Mouse (Mus musculus) spleen, postnatal 10 days (tissue): Measurements from ENCODE around the gene Corin.

ENCODE experiments used
- DNase-seq, 2 experiments: peaks; one replicate each; pipeline ENCODE4 v3.0.0; 2021 to 2022; ENCODE audit warnings: low spot score in 2 of 2

Gene Corin

DNA sequence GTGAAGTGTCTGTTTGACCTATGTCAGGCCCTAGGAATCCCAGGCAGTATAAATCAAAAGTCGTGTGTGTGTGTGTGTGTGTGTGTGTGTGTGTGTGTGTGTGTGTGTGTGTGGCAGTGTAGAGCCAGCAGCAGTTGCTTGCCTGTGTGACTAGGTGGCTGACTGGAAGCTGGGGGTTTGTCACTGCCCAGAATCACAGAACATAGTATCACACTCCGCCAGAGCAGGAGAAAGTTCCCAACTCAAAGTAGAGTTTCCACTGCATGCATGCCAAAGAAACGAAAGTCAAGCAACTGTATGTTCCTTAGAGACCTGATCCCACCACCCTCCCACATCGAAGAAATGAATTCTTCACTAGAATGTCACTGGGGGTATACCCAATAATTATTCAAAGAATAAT is 61.3 kb downstream of the Corin start:
- no peak for DNase-seq

DNA sequence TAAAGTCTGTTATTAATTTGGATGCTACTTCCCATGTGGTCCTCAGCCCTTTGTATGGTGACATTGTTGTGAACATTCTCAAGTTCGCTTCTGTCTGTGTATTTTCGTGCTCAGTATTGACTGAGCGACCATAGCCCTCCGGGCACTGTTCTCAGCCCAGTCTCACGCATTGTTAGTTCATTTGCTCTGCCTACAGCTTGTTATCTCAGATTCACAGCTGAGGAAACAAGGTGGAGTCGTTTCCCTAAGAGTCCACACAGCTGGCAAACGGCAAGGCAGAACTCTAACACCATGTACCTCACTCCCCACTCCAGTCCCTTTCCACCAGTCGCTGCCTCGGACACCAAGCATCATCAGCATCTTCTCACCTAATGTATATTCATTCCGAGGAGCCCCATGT is 63.1 kb downstream of the Corin start:
- no peak for DNase-seq

DNA sequence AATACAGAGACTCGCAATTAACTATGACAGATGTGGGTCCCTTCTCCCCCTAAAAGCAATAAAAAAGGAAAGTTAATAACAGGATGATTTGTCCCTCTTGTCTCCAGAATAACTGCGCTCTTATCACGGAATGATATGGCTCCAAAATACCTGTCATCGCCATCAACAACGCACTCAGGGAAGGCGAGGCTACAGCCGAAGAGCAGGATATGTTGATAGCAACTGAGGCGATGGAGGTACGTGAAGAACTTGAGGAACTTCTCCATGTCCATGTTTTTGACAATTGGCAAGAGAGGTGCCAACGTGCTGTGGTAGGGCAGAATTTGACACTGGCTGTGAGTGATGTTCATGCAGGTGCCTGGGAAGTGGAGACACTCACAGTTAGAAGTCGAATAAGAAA is 69.2 kb downstream of the Corin start:
- no peak for DNase-seq

DNA sequence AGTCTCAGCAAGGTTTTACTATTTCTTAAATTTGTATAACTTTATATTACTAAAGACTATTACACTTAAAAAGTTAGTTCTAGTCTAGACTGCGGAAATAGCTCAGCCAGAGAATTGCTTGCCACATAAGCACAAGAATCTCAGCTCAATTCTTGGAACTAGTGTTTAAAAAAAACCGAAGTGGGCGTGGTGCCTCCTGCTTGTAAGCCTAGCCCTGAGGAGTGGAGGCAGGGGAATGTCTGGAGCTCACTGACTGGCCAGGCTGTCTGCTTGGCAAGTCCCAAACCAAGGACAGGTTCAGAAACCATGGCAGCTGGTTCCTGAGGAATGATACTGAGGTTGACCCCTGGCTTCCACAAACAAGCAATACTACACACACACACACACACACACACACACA is 72.4 kb downstream of the Corin start:
- no peak for DNase-seq

DNA sequence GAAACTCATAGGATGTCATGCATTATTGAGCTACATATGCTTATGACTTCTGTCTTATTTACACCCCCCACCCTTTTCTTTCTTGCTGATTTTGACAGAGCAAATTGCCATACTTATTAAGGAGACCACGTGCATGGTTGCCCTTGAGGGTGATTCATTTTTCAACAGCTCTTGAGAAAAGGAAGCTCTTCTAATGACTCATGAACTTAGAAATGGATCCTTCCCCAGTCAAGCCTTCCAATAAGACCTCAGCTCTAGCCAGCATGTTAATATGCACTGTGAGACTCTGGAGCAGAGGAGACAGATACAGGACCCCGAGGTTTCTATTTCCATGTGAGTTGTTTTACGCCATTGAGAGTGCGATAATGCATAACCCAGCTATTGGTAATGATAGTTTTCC is 76.7 kb downstream of the Corin start:
- no peak for DNase-seq

DNA sequence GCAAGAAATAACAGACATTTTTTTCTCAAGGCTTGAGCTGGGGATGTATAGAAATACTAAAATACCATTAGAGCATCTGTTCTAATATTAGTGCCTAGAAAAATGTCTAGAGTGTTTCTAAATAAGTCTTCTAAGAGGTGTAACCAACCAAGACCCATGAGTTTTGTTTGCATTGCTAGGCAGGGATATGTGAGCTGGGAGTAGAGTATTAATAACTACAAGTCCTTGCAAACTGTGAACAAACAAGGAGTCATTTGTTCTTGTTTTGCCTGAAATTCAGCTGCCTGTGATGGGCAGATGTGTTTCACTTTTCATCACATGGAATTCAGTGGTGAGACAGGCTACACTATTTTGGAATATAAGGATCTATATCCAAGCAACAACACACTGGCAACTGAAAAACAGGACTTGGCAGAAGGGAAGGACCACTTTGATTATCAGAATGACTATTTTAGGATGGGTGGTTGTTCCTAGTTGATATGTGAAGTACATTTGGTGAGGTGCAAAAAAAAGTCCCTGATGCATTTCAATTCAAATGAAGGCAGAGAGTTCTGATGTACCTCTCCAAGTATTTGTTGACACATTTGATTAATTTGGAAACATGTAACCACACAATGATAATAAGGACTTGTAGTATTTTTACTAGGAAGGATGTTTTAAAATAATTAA is 78.8 kb downstream of the Corin start:
- no peak for DNase-seq

DNA sequence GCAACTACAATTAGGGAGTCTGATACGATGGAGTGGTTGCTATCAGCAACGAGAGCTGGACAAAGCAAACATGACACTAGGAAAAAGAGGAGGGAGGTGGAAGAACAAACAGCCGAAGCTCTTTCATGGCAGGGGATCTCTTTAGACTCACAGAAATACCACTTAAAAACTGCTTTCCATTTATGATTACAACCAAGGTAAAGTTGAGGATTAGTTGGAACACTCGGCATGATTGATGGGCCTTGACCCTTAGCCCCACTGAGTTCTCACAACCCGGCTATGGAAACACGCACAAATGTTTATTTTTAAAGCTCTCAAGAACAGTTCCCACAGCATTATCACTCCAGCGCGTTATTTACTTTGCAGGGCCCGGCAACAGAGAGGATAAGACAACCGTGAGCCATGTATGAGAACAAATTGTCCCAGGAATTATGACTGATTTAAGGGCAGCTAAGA is 92.4 kb downstream of the Corin start:
- no peak for DNase-seq

DNA sequence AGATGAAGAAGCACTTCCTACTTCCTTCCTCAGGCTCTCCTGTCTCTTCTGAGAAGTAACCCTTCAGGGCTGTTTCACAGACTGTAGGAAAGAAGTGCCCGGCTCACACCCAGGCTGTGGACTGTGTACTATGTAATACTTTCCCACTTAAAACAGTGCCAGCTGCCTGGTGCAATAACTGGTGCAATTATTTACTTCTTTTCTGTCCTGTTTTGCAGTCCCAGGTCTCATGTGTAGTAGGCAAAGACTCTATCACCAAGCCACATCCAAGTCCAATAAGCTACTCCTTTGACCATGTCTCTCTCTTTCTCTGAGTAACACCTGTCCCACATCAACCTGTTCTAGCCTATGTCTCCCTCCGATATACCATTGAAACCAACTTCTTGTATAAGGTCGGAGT is 93.4 kb downstream of the Corin start:
- no peak for DNase-seq

DNA sequence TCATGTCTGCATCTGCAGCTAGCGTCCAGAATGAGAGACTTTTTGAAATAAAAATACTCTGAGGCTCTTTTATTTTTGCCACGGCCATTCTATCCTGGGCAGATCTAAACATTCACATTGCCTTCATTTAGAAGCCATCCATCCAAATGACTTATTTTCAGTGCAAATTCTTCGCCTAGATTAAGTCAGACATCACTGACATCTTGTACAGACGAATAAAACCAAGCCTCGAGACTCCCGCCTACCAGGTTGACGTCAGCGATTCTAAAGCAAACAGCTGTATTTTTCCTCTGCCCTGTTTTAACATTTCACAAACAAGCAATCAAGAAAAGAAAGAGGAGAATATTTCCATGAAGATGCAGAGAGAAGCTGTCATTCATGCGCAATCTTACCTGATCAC is 100.9 kb downstream of the Corin start:
- DNase-seq, result no peak

DNA sequence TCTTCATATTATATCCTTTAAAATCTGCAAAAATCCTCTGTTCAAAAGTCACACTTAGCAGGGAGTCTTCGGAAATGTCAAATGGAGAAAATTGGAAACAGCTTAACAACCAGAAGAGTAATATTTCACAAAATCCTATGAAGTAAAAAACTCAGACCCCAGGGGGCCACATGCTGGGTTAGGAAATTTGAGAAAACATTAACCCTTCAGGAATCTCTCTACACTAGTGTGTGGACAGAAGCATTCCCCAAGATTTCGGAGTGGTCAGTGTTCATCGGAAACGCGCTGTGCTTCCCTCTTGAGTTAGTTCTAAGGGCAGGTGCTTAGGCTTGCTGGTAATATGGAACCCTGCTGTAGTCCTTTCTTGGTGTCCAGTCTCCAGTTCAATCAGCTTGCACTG is 101.4 kb downstream of the Corin start:
- no peak for DNase-seq

DNA sequence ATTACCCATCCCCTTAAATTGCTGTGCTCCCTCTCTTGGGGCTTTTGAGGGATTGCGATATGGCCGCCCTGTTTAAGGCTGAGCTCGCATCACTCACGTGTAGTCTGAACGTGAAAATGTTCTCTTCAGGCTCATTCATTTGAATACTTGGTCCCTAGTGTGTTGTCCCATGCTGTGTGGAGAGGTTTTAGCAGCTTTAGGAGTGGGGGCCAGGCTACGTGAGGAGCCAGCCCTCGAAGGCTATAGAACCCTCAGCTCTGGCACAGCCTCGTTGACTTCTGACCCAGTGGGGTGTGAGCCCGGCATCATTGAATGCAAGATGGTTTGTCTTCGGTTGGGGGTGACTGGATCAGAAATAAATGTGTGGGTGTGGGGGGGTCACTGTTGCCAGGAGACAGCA is 102.5 kb downstream of the Corin start:
- no peak for DNase-seq

DNA sequence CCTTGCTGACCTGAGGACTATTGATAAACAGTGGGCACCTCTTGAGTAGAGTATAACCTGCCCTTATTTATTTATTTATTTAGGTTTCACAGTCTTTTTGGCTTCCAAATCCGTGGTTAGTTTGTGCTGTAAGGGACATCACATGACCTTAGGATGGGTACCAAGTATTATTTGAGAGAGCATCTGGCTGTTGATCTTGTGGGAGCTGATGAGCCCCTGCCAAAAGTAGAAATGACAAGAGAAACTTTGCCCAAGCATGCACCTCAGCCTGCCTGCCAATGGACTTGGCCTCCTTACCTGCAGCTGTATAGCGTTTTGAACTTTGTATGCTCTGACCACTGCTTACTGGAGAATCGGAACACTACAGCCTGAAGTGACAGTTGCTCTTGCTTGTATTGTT is 103.0 kb downstream of the Corin start:
- no peak for DNase-seq

DNA sequence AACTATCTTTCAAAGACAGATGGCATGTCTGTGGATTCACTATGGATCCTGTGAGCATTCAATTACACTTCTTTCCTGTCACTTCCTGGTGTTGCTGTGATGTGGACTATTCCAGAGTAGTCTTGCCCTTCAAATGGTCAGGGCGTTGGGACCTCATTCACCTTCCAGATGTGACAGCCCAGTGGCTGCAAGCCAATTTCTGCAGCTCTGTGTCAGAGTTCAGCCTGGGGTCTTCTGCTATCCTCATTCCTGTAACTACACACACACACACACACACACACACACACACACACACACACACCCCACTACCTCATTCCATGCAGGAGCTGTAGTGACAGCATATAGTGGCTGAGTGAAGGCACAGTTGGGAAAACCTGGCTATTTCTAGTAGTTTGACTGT is 122.1 kb downstream of the Corin start:
- no peak for DNase-seq

DNA sequence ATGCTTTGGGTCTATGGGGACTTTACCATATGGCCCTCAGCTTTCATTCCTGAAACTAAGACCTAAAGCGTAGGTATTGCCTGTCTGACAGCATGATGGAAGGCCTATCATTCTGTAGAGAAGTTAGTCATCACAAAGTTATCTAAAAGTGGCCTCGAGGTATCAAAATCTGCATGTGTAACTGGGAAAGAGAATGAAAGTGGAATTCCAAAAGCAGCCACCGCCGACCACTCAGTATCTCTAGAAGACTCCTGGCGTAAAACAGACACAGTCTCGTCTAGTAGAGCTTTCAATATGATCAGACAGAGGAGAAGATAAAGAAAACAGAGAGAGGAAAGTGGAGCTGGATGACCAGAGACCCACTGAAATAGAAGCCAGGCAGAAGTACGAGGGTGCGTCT is 123.7 kb downstream of the Corin start:
- DNase-seq, result no peak

DNA sequence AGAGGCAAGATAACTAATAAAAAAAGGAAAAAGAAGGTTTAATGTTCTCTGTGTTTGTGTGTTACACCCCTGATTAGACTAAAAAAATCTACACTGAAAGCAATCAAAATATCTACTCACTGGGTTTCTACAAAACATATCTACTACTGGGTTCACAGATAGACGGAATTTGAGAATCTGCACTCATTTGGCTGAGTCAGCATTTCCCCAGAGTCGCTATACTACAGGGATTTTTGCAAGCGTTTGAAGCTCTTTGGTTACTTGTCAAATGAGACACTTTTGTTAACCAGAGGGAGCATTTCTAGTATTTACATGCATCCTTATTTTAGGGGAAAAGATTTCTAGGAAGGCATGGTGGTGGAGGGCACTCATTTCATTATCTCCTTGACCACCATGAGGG is 136.3 kb downstream of the Corin start:
- DNase-seq, result no peak

DNA sequence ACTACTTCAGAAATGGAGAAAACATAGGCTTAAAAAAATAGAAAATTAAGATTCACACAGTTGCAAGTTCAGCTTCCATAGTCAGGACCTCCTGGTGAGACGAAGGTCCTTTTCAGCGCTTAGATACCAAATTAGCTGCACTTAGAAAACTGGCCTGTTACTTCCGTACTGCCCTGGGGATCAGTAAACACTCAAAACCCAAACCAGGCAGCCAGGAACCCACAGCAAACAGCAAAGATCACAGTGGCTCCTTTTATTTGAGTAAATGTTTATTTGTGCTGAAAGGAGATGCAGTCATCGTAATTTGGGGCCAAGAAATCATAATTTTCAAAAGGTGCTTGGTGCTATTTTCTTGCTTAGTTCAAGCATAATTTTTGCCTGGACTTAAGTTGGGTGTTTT is 138.5 kb downstream of the Corin start:
- DNase-seq, result no peak

DNA sequence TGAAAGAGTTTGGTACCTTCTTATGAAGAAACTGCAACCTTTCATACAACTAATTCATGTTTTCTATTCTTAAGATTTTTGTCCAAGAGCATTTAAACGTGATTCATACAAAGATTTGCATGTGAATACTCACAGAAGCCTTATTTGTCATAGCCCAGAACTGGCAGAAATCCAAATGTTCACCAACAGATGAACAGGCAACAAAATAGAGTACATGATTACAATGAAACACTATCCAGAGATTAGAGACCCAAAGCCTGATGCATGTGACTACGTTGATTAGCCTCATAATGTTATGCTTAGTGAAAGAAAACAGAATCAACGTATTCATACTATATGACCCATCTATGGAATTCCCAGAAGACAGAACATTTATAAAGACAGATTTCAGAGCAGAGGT is 140.4 kb downstream of the Corin start:
- no peak for DNase-seq

DNA sequence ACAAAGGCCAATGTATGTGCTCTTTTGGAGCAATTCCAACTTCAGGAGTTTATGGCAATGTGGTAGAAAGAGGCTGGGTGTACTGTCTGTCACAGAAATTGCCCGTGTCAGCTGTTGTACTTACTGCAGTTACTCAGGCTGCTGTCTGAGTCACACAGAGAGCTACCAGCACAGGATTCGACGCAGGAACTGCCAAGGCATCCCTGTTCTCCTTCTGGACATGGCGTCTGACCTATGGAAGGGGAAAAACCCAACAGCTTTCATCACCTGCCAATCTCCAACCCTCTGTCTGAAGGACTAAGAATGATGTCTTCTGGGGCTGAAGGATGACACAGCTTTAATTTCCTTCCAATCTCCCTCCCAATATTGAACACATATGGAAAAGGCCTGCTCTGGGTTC is 150.5 kb downstream of the Corin start:
- DNase-seq, result no peak

DNA sequence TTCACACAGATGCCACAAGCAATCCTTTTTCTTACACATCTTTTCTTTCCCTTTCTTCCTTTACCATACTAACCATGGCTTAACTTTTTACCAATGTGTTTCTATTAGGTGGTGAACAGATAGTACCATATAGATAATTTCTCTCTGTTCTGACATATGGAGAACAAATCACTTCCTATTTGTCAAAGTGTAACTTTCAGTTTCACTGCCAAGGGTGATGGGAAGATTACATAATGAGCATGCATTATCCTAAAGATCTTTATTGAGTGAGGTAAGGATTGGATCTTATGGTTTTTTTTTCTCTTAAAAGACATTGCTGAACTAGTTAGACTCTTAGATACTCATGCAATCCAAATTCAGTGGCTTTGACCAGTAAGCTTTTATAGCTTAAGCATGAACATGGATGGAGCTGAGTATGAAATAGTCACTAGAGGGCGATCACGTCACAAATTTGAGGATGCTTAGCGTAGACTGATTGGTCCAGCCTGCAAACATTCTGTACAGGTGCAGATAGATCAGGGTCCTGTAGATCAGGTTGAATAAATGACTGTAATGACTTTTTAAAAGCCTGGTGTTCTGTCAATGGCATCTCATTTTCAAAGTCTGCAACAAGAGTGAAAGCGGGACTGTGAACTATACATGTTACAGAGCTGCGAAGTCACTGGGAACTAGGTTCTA is 154.1 kb downstream of the Corin start:
- no peak for DNase-seq

DNA sequence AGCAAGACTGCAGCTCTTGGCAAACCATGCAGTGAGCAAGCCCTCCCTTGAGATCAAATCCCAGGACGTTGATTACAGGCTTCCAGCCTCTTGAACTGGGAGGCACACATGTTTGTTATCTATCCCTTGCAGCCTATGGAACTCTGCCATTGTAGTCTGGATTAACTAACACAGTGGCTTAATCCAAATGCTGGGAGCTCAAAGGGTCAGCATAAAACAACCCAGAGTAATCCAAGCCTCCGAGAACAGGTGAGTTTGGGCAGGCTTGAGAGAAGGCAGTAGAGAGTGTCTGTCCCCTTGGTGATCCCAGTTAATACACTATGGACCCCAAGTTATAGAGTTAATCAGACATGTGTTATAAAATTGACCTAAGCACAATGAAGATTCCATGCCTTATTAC is 155.7 kb downstream of the Corin start:
- no peak for DNase-seq

DNA sequence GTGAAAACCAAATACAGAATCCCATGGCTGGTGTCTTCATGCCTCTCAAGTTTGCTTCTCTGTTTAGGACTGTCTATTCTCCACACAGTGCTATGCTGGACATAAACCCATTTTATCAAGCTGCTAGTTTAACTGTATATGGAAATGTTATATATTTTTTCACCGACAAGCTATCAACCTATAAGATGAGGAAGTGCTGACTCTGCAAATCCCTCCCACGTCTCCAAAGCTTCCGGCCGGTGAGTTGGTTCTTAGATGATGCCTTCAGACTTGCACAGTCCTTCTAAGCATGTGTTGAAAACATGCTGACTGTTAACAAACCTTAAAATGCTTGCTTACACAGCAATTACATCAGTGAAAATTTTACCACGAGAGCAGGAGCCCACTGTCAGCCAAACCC is 168.4 kb downstream of the Corin start:
- no peak for DNase-seq

DNA sequence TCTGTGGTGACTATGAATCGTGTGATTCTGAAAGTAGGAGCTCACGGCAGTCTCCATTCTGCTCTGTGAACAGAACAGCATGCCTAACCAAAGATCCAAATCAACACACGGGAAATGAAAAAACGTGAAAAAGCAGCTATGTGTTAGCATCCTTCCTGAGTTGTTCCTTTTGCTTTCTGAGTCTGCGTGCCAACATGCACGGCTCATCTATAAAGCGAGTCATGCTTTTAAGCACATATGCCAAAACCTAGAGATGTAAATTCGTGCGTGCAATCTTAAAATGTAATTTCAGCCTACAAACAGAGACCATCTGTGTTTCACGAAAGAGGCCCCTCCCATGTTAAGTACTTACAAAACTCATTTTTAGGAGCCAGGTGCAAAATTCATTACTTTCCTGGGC is 171.4 kb downstream of the Corin start:
- DNase-seq, result no peak

DNA sequence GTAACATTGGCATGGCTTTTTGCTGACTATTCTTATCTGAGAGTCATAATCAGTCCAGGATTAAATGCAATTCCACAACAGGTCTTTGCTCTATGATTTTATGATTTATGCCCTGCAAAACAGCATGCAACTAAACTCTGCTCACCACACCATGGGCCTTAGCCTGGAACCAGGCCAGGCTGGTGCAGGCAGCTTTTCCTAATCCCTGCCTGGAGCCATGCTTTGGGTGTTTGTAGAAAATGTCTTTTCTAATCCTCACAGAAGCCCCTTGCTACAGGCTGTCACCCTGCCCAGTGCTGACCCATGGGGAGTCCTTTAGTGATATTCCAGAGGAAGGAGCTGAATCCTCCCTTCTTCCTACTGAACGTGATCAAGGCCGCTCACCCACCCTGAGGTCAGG is 173.1 kb downstream of the Corin start:
- no peak for DNase-seq

DNA sequence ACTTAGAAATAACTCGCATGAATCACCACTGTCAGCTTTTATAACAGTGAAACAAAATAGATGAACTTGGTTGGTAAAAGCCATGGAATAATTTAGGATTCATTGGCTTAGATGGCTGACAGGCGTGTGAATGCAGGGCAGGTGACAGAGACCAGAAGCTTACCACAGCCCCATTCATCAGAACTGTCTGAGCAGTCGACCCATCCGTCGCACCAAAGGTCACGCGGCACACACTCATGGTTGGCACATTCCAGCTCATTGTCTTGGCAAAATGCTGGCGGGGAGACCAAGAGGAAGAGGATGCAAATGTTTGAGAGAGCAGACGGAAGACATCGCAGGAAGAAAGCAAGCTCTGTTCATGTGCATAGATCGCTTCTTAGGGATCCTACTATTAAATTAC is 173.6 kb downstream of the Corin start:
- DNase-seq, result no peak
